Mouse (Mus musculus) liver, embryonic 14.5 days (tissue): Measurements from ENCODE around the gene Kat6b. TPM values are rescaled to one million over a fixed set of nuclear protein-coding genes. Genes with fewer than 3 reads are reported as not detected.
A peak's percentile ranks its signal among the peaks of the same experiment; 100 is the strongest.

Source experiments
- ATAC-seq: fragments of 200-750 bp; cut with Nextera tagmentation; 2 replicates; pipeline ENCODE4 v1.8.0; 2017; ENCODE audit warnings: moderate number of reproducible peaks, mild to moderate bottlenecking, moderate library complexity; ENCODE audit not compliant: insufficient read depth
- DNase-seq, 3 experiments: peaks; one replicate each; pipeline ENCODE4 v3.0.0-alpha.2; 2012 to 2013; ENCODE audit warnings: low read depth in 3 of 3, low spot score in 3 of 3
- H3K27ac ChIP-seq: fragments of 300-500 bp; sonication (generic); 2 replicates; pipeline ENCODE4 v1.5.1; 2014; ENCODE audit warnings: moderate library complexity, mild to moderate bottlenecking, control low read depth, inconsistent platforms
- H3K27me3 ChIP-seq: fragments of 300-500 bp; sonication (generic); 2 replicates; pipeline ENCODE4 v1.6.1; 2014; ENCODE audit warnings: mild to moderate bottlenecking, low read length, moderate library complexity; ENCODE audit not compliant: control insufficient read depth, insufficient read depth
- H3K36me3 ChIP-seq: fragments of 300-500 bp; sonication (generic); replicated peaks from 2 replicates; pipeline ENCODE4 v1.6.1; 2014; ENCODE audit warnings: low read depth; ENCODE audit not compliant: control insufficient read depth, insufficient read depth
- H3K4me1 ChIP-seq, 2 experiments: fragments of 200-500 bp in 1 of 2; fragments of 300-500 bp in 1 of 2; sonication (generic) in 1 of 2; replicated peaks; 2 replicates each; pipeline ENCODE4 v1.6.1; 2012 to 2014; ENCODE audit warnings: antibody characterized with exemption in 1 of 2, inconsistent platforms in 1 of 2, low read length in 1 of 2; ENCODE audit not compliant: control insufficient read depth in 2 of 2, insufficient read depth in 2 of 2
- H3K4me2 ChIP-seq: fragments of 300-500 bp; sonication (generic); 2 replicates; pipeline ENCODE4 v1.6.1; 2014; ENCODE audit warnings: low read depth, mild to moderate bottlenecking, control low read depth, moderate library complexity
- H3K4me3 ChIP-seq, 2 experiments: fragments of 200-500 bp in 1 of 2; fragments of 300-500 bp in 1 of 2; sonication (generic) in 1 of 2; 2 replicates each; pipeline ENCODE4 v1.5.1; 2012 to 2014; ENCODE audit warnings: low read depth in 2 of 2, low read length in 2 of 2, mild to moderate bottlenecking in 2 of 2, control low read depth in 1 of 2, inconsistent platforms in 1 of 2, moderate library complexity in 1 of 2; ENCODE audit not compliant: insufficient read depth in 1 of 2
- H3K9ac ChIP-seq: fragments of 300-500 bp; sonication (generic); replicated peaks from 2 replicates; pipeline ENCODE4 v1.6.1; 2014; ENCODE audit warnings: mild to moderate bottlenecking, control low read depth, moderate library complexity
- H3K9me3 ChIP-seq: fragments of 300-500 bp; sonication (generic); 2 replicates; pipeline ENCODE4 v1.6.1; 2016; ENCODE audit warnings: low read length, mixed read lengths; ENCODE audit not compliant: control insufficient read depth
- CTCF ChIP-seq: IDR thresholded peaks from 2 replicates; pipeline ENCODE4 v1.5.1; 2016; ENCODE audit warnings: antibody characterized with exemption, low read depth, control low read depth
- EP300 ChIP-seq: IDR thresholded peaks from 2 replicates; pipeline ENCODE4 v1.6.1; 2016; ENCODE audit warnings: antibody characterized with exemption, low read depth
- WGBS: fragments of 180-500 bp; shearing (Covaris S2); extraction: QIAGEN DNeasy Blood & Tissue Kit; methylation state at CpG from one replicate; pipeline ENCODE4 v1.1.7; 2014; ENCODE audit not compliant: insufficient replicate concordance; 5-methylcytosine and 5-hydroxymethylcytosine counted together
- polyA plus RNA-seq, 2 experiments: library from polyadenylated mRNA; depleted of rRNA in 1 of 2; stranded (reverse) in 1 of 2; unstranded in 1 of 2; fragments of >200 nt; fragmentation: Nextera tagmentation in 1 of 2; extraction: Ambion mirVana in 1 of 2; gene quantifications; 2 replicates each; pipeline versions ENCODE4 v1.2.1 to v1.2.3; 2012 to 2014

The Kat6b gene
- polyA plus RNA-seq, 2 experiments: 0.93 to 1.4 TPM

DNA sequence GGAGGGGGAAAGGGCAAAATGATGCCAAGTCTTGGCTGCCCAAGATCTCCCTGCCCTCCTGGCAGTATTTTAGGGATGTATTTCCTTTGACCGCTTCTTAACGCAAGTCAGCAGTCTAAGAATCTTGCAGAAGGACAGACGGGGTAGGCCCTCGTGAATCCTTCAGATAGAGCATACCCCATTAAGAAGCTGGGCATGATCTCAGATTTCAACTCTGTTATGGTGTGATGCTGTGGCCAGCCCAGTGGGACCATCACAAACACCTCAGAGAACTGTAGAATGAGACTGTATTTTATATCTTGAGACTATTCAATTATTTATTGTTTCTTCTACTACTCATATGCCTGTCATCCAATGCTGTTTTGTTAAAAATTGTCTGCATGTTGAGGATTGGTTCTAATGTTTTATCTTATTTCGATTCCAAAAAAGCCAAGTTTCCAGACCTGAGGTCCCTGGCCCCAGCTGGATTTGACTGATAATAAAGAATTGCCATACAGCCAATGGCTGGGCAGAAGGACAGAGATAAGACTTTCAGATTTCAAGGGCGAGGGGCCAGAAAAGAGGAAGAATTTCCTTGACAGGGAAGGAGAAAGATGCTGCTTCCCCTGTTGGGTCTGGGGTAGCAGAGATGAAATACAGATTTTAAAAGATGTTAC lies 67.8 kb downstream of the Kat6b start:
- no peaks in the 10 kb centered on the region for H3K27me3 ChIP-seq
- H3K9ac ChIP-seq: 0 out of 2 replicates have a peak overlapping the region, but pooled peaks have one; percentile 1
- peak; percentile 60 to 65 (median 62) for DNase-seq
- 27% methylated on average over 6 of the region's 6 CpGs for WGBS
- no peaks in the 10 kb centered on the region for H3K9me3 ChIP-seq
- H3K4me2 ChIP-seq: peak overlapping the region; percentile 57
- peak overlapping the region; percentile 63 for H3K27ac ChIP-seq
- ATAC-seq: peak; percentile 85
- no peak overlapping the region; a peak in 1 of 4 replicates for H3K4me3 ChIP-seq
- peaks cover 19 to 26% of the 10 kb centered on the region in 2 experiments for H3K4me1 ChIP-seq
- no peaks in the 10 kb centered on the region for H3K36me3 ChIP-seq
- TF ChIP-seq CTCF (no peak), EP300 (peak; percentile 82)

DNA sequence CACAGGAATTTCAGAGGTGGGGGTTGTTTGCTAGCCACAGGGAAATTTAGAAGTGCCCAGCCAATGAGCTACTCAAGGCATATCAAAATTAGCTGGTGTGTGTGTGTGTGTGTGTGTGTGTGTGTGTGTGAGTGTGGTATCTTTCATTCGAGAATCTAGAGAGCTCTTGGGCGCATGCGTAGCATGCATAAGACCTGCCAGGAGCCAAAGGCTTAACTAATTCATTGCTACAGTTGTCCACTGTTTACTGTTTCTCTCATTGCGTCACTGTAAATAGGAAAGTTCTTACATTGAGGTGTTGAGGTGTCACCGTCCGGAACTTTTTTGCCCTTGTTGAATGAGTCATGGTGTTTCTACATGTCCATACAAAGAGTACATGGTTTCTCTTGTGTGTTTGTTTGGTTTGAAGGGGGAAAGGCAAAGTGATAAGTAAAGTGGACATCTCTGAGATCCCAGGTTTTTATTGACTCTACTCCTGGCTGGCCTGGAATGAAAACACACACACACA lies 68.4 kb downstream of the Kat6b start:
- Histone ChIP-seq H3K9me3 (no peaks in the 10 kb centered on the region), H3K9ac (no peak overlapping the region), H3K4me3 (no peak overlapping the region; a peak in 1 of 4 replicates), H3K27ac (peak overlapping the region; percentile 29), H3K4me1 (peaks cover 19 to 26% of the 10 kb centered on the region in 2 experiments), H3K4me2 (peak overlapping the region; percentile 57), H3K36me3 (no peaks in the 10 kb centered on the region), H3K27me3 (no peaks in the 10 kb centered on the region)
- WGBS: 41% methylated on average over 6 of the region's 6 CpGs
- peak in 2 of 3 experiments; percentile 12 to 39 for DNase-seq
- ATAC-seq: peak; percentile 86
- no peak for TF ChIP-seq EP300
- TF ChIP-seq CTCF: no peak

DNA sequence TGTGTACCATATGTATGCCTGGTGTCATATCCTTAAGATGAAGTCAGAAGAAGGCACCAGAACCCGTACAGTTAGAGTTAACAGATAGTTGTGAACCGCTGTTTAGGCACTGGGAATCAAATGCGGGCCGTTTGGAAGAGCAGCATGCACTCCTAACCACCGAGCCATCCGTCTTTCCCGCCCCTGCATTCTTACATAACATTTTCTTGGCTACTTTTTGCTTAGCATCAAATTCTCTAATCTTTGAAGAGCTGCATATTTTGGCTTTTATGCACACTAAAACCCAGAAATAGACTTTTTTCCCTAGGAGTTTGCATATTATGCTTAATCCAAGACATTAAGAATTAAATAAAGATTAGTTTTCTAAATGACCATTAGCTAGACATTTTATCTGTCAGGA lies 69.3 kb downstream of the Kat6b start:
- TF ChIP-seq CTCF: no peak
- no peak for TF ChIP-seq EP300
- no peaks in the 10 kb centered on the region for H3K36me3 ChIP-seq
- H3K27me3 ChIP-seq: no peaks in the 10 kb centered on the region
- H3K4me1 ChIP-seq: peaks cover 19 to 26% of the 10 kb centered on the region in 2 experiments
- no peak overlapping the region for H3K9ac ChIP-seq
- ATAC-seq (no peak), DNase-seq (no peak)
- H3K4me3 ChIP-seq: no peak overlapping the region
- no peak overlapping the region for H3K27ac ChIP-seq
- H3K4me2 ChIP-seq: no peak overlapping the region
- 82% methylated on average over 7 of the region's 7 CpGs for WGBS
- no peaks in the 10 kb centered on the region for H3K9me3 ChIP-seq

GRCm38 (mm10) chr14:21551655-21552054 lies 70.4 kb downstream of the Kat6b start:
- Histone ChIP-seq H3K27me3 (no peaks in the 10 kb centered on the region), H3K9me3 (no peaks in the 10 kb centered on the region), H3K4me1 (peaks cover 19 to 26% of the 10 kb centered on the region in 2 experiments), H3K9ac (no peak overlapping the region), H3K4me3 (no peak overlapping the region), H3K27ac (no peak overlapping the region), H3K4me2 (no peak overlapping the region), H3K36me3 (no peaks in the 10 kb centered on the region)
- no peak for TF ChIP-seq EP300
- no peak for TF ChIP-seq CTCF
- DNase-seq: no peak
- WGBS: 77% methylated on average over 7 of the region's 7 CpGs
- ATAC-seq: no peak

- Histone ChIP-seq H3K27ac (no peak overlapping the region), H3K4me1 (peaks cover 19 to 20% of the 10 kb centered on the region in 2 experiments), H3K36me3 (no peaks in the 10 kb centered on the region), H3K4me3 (no peak overlapping the region), H3K9ac (no peak overlapping the region), H3K4me2 (no peak overlapping the region), H3K27me3 (no peaks in the 10 kb centered on the region), H3K9me3 (no peaks in the 10 kb centered on the region)
- TF ChIP-seq CTCF (no peak), EP300 (no peak)
- WGBS: 75% methylated on average over 8 of the region's 8 CpGs
- DNase-seq: no peak
- no peak for ATAC-seq
Measured at GRCm38 (mm10) chr14:21552958-21553357, 71.7 kb downstream of the Kat6b start.
